Mouse (Mus musculus): ENCODE data around the gene Rwdd1. TPM values are rescaled to one million over a fixed set of nuclear protein-coding genes. Genes with fewer than 3 reads are reported as not detected.

Rwdd1 gene
- polyA plus RNA-seq (2017; shearing (Covaris generic)) = 100 to 1,000 TPM; 155 to 157 TPM

GRCm38 (mm10) chr10:34019302-34020075, at the start of gene Rwdd1:
Gene Rwdd1, minus strand, starts transcription at chr10:34019624.

GRCm38 (mm10) chr10:34044210-34044609, 24.8 kb upstream of the Rwdd1 start, which contains the start of gene Calhm4:
Gene Calhm4, minus strand, starts transcription at chr10:34044310.

GRCm38 (mm10) chr10:34037401-34037800, 18.0 kb upstream of the Rwdd1 start, which contains the start of gene Trappc3l:
Gene Trappc3l, plus strand, starts transcription at chr10:34037597.

GRCm38 (mm10) chr10:33950803-33951583, 68.4 kb downstream of the Rwdd1 start, which contains the start of gene Zup1:
Gene Zup1, minus strand, starts transcription at chr10:33951269.

Other genes starting within 250 kb of the Rwdd1 start
- gene Sult3a2, start 232.9 kb downstream of the Rwdd1 start, polyA plus RNA-seq (2017; shearing (Covaris generic)) = not detected
- not detected for gene Sult3a1, start 161.9 kb downstream of the Rwdd1 start, polyA plus RNA-seq (2017; shearing (Covaris generic))
- gene Rsph4a, start 114.5 kb downstream of the Rwdd1 start, polyA plus RNA-seq (2017; shearing (Covaris generic)) = not detected
- 10 to 100 TPM; 63.0 to 71.7 TPM for gene Zup1, start 68.4 kb downstream of the Rwdd1 start, polyA plus RNA-seq (2017; shearing (Covaris generic))
- gene Trappc3l, start 18.0 kb upstream of the Rwdd1 start, polyA plus RNA-seq (2017; shearing (Covaris generic)) = not detected
- gene Calhm4, start 24.7 kb upstream of the Rwdd1 start, polyA plus RNA-seq (2017; shearing (Covaris generic)) = not detected
- not detected for gene Calhm5, start 76.9 kb upstream of the Rwdd1 start, polyA plus RNA-seq (2017; shearing (Covaris generic))
- 10 to 100 TPM; 27.3 to 28.8 TPM for gene Calhm6, start 108.4 kb upstream of the Rwdd1 start, polyA plus RNA-seq (2017; shearing (Covaris generic))
- 1 to 10 TPM; 1.5 to 2.7 TPM for gene Dse, start 188.1 kb upstream of the Rwdd1 start, polyA plus RNA-seq (2017; shearing (Covaris generic))